Mouse (Mus musculus) v-Abl transformed pro-B cells (cell line): ENCODE results near the gene Artn.

Source experiments
- in situ Hi-C, 2 experiments: fragments of 400-800 bp; cut with MboI; formaldehyde crosslinking; loops; one replicate each; pipeline ENCODE4 v1.15.1; 2025; ENCODE audit not compliant: unreplicated experiment in 2 of 2

The Artn gene

DNA sequence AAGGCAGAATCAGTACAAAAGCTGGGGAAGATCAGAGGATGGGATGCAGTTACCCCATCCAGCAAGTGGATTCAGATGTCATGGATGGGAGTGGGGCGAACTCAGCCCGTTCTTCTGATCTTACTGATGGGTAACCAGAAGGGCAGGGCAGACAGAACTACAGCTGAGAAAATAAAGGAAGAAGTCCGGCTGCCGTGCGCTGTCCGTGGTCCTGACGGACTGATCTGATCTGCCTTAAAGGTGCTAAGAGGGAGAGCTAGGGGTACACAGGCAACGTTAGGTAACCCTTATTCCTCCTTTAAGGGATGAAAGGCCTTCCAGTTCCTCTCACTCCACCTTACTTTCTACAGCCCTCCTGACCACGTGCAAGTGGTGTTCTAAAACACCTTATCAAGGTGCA lies 36.2 kb downstream of the Artn start:
- in situ Hi-C loops: no loop called here

DNA sequence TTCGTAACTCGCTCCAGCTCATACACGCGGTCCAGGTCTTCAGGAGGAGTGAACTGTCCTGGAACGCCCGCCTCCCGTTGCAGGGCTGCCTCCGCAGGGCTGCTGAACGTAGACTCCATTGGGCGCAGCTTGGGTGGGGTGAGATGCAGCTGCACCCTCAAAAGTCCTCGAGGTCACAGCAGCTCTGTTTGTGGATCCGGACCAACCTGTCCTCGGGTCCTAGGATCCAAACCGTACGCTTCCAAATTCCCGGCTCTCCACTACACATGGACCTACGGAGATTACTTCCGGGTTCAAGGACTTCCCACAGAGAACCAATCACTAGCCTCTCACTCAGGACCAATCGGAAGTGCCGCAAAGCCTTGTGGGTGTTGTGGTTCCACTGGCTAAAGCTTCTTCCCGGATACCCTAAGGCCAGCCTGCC lies 37.8 kb downstream of the Artn start, which contains the start of gene Dph2:
TSS of gene Dph2 (minus strand) at position 295 of the 424 bp plus-strand sequence.
- in situ Hi-C loops: no loop called here

DNA sequence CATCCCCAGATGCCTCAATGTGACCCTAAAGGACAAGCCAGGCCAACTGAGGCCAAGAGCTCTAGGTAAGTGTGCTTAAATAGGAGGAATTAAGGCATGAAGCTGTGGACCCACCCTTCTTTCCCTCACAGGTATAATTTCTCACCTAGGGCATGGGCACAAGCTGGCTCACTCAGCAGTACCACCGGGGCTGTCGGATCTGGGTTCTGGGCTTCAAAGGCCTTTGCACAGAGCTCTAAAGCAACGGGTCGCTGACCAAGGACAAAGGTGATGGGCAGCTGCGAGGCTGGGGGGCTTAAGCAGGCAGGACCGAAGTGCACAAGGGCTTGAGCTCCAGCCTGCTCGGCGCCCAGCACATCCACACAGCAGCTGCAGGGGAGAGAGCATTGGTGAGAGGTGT lies 38.8 kb downstream of the Artn start:
- in situ Hi-C loops: no loop called here

DNA sequence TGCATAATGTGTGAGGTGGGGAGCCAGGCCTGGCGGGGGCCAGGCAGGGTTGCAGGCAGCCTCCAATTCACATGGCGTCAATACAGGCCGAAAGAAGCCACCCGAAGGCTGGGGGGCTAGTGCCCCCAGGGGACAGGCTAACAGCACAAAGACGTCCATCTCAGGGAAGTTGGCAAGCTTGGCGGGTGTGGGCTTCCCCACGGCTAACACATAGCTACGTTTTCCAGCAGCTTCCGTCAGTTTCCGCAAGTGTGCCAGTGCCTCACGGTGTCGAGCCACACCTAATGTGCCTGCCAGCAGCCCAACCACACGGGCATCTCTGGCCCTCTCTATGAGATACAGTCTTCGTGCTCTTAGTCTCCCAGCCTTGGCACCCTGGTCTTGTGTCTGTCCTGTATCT lies 39.5 kb downstream of the Artn start:
- in situ Hi-C loops: no loop called here

DNA sequence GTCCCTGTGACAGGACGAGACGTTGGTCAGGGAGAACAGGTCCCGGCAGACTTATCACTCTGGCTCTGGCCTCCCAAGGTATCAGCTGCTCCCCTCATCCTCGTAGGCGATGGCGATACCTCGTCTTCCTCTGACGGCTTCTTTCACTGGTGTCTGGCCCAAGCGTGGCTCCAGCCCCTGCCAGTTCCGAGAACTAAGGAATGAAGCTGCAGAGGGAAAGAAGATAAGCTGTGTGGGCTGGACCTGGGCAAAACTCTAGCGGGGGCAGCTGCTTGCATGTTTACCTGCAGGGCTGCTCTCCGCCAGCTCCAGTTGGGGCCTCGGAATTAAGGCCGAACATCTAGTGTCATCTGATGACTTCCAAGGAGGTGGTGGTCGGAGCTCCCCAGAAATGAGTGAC lies 40.1 kb downstream of the Artn start:
- in situ Hi-C loops: loop anchor here in 1 of 2 experiments (5.0 kb wide), 1 partner anchor 38 kb away; the partner anchor contains the start of gene Artn

DNA sequence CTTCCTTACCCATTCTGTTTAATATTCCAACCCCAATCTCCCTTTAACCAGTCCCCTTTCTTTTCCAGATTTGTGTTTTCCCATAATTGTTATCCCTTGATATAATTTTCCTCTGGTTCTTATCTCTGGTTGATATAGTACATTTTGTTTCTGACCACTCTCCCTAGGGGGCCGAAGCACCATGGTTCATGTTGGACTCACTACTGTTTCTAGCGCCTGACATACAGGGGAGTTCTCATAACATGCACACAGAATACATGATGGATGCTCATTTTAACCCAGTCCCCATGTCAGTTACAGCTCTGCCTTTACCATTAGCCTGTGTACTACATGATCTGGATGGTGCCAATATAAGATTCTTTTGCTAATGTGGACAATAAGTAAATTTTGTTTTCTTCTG lies 41.6 kb downstream of the Artn start:
- in situ Hi-C loops: loop anchor here in 1 of 2 experiments (5.0 kb wide), 1 partner anchor 39 kb away; the partner anchor contains the start of gene Artn

DNA sequence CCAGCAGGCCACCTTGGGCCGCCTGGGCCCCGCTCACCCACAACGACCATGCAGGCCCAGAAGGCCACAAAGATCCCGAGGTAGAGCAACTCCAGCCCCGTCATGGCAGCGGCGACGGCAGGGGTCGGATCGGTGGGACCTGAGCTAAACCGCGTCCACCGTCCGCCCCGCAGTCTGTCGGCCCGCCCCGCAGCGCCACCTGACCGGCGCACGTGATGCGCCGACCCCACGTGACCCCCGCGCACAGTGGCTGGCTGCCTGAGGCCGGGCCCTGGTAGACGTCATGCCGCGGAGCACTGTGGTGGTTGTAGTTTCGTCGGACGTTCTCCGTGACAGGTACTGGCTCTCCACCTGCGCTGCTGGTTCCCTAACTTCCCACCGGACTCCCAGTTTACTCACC lies 42.4 kb downstream of the Artn start, which contains the start of gene Atp6v0b:
TSS of gene Atp6v0b (minus strand) at position 201 of the 400 bp plus-strand sequence.
- in situ Hi-C loops: loop anchor here in 1 of 2 experiments (5.0 kb wide), 1 partner anchor 40 kb away; the partner anchor contains the start of gene Artn

DNA sequence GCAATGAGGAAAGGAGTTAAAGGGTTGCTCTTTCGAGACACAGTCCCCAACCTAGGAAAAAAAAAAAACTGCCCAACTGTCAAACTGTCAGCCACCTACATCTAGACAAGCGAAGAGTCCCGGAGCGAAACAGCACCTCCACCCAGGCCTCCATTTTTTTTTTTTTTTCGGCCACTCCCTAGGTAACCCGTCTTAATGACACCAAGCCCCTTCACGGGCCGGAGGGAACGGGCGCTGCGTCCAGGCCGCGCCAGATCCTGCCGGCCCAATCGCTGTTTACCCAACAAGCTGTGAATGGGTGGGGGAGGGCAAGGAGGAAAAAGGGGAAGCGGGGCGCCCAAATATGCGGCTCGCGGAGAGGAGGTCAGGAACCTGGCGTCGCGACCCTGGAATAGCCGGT lies 42.9 kb downstream of the Artn start:
- in situ Hi-C loops: loop anchor here in 1 of 2 experiments (5.0 kb wide), 1 partner anchor 41 kb away; the partner anchor contains the start of gene Artn

DNA sequence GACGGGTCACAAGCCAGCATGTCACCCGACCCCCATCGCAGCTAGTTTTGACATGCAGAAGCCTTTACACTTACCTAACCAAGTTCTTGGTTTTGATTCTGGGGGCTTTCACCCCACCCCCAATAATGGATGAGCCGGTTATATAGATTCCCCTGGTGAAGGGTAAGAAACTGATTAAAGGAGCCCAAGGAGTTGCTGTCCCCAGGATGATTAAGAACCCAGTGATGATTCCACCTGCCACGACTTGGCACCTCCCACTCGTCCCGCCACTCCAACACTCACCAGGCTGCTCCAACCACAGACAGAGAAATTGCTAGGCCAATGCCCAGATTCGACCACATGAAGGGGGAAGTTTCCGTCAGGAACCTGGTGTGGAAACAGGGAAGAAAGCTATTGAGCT lies 43.6 kb downstream of the Artn start:
- in situ Hi-C loops: loop anchor here in 1 of 2 experiments (5.0 kb wide), 1 partner anchor 41 kb away; the partner anchor contains the start of gene Artn

DNA sequence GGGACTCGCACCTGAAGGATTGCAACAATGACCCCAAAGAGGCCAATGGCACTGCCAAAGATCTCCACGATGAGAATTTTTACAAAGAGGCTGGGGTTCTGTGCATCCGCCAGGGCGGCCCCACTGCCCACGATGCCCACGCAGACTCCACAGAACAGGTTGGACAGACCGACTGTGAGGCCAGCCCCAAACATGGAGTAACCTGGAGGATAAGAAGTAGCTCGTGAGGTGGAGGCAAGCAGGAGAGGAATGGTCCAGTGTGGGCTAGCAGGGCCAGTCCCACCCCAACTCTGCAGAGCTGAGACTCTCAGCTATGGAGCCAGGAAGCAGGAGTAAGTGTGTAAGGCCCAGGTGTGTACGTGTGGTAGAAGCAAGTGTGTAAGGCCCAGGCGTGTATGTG lies 44.5 kb downstream of the Artn start:
- in situ Hi-C loops: loop anchor here in 1 of 2 experiments (5.0 kb wide), 1 partner anchor 42 kb away; the partner anchor contains the start of gene Artn

DNA sequence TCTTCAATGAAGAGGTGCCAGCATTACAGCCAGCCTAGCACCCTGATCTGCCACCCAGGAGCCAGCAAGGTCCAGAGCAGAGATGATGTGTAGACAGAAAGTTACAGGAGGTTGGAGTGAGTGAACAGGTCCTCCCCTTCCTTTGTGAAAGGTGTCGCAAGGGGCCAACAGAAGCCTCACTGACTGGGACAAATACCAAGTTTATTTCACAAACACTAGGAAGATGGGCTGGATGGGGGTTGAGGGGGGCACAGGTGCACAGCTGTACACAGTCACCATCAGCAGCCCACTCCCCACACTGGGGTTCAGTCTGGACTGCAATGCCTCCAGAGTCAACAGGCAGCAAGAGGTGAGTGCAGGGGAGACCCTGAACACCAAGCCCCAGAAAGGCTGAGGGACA lies 45.4 kb downstream of the Artn start:
- in situ Hi-C loops: no loop called here

DNA sequence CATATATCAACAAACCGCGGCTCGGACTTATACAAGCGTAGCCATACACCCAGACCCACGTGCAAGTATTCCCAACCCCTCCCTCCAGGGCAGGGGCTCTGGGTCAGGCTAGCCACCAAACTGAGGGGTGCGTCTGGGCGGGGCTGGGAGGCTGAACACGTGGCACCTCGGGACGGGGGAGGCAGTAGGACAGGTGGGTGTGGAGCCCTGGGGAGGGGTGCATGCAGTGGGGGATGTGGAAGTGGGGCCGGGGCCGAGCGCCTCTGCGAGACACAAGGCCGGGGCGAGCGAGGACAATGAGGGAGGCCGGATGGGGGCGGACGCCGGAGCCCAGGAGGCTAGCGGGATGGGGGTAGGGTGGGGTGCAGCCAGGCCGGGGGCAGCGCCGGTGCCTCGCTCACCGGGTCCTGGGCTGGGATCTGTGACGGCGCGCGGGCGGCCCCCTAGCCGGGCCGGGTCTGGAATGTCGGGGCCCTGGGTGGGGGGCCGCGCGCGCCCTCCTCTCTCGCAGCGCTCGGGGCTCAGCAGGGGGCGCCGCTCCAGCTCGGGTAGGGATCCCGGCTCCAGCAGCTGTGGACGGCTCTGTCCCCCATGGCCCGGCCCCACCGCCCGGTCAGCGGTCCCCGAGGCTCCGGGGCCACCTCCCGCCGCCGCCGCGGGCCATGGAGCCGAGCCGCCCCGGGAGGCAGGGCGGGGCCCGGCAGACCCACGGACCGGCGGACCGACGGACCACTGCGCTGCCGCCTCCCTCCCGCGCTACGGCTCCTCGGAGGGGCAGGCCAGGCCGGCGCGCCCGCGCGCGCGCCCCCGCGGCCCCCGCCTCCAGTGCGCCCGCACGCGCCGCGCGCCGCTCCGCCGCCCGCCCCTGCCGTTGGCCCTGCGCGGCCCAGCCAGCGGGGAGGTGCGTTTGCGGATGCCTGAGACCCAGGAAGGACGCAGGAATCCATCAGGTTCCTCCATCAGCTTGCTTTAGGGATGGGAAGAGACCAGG lies 46.6 kb downstream of the Artn start, which contains the start of gene B4galt2:
TSS of gene B4galt2 (minus strand) at position 787 of the 991 bp plus-strand sequence.
- in situ Hi-C loops: no loop called here

DNA sequence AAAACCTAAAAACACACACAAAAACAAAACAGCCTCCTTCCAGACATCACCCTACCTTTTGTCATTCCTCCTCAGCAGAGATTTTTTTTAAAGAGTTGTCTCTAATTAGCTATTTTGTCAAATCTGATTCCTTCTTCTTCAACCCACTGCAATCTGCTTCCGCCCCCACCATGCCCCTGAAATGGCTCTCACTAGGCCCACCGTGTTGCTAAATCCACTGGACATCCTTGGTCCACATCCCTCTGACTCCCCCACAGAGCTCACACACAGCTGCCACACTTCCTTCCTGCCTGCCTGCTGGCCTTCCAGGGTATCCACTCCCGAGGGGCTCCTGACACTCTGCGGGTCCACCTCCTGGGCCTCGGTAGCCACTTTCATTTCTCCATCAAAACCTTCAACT lies 50.9 kb downstream of the Artn start:
- in situ Hi-C loops: no loop called here

DNA sequence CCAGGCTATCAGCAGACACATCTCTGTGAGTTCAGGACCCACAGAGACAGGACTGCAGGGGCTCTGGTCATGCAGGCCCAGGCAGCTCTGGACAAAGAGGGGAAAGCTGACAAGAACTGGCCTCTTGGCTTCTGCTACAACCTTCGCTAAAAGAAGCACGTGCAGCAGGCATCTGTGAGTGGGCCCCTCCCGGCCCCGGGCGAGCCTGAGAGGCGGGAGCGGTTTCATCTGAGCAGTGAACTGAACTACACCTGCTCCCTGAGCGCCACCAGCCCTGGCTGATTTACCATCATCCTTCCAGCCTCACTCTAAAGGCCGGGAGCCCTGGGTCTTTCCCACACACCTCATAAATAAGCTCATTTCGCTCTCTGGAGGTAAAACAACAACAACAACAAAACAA lies 51.3 kb downstream of the Artn start:
- in situ Hi-C loops: no loop called here
